Mouse (Mus musculus) stomach, embryonic 16.5 days (tissue): ENCODE data around the gene Idh3a. TPM values are rescaled to one million over a fixed set of nuclear protein-coding genes. Genes with fewer than 3 reads are reported as not detected.

Source experiments
- ATAC-seq: fragments of 200-750 bp; cut with Nextera tagmentation; 2 replicates; pipeline ENCODE4 v1.8.0; 2017; ENCODE audit warnings: moderate number of reproducible peaks, moderate TSS enrichment; ENCODE audit not compliant: insufficient read depth, low FRiP score
- H3K27ac ChIP-seq: fragments of 300-500 bp; sonication (generic); 2 replicates; pipeline ENCODE4 v1.5.1; 2014; ENCODE audit warnings: low read length
- H3K27me3 ChIP-seq: fragments of 300-500 bp; sonication (generic); 2 replicates; pipeline ENCODE4 v1.6.1; 2014; ENCODE audit warnings: low read length, control low read depth, mixed read lengths; ENCODE audit not compliant: control insufficient read depth, insufficient read depth
- H3K36me3 ChIP-seq: fragments of 300-500 bp; sonication (generic); 2 replicates; pipeline ENCODE4 v1.6.1; 2014; ENCODE audit warnings: low read length; ENCODE audit not compliant: control insufficient read depth, insufficient read depth
- H3K4me1 ChIP-seq: fragments of 300-500 bp; sonication (generic); 2 replicates; pipeline ENCODE4 v1.6.1; 2014; ENCODE audit warnings: low read length, control low read depth, mixed read lengths; ENCODE audit not compliant: control insufficient read depth, insufficient read depth
- H3K4me2 ChIP-seq: fragments of 300-500 bp; sonication (generic); 2 replicates; pipeline ENCODE4 v1.6.1; 2014; ENCODE audit warnings: low read depth, low read length, mixed read lengths
- H3K4me3 ChIP-seq: fragments of 300-500 bp; sonication (generic); replicated peaks from 2 replicates; pipeline ENCODE4 v1.5.1; 2014; ENCODE audit warnings: mild to moderate bottlenecking, low read length
- H3K9ac ChIP-seq: fragments of 300-500 bp; sonication (generic); 2 replicates; pipeline ENCODE4 v1.6.1; 2014; ENCODE audit warnings: low read length
- H3K9me3 ChIP-seq: fragments of 300-500 bp; sonication (generic); replicated peaks from 2 replicates; pipeline ENCODE4 v1.6.1; 2016; ENCODE audit warnings: low read length, control low read depth; ENCODE audit not compliant: control insufficient read depth
- WGBS: fragments of 180-500 bp; shearing (Covaris S2); extraction: QIAGEN DNeasy Blood & Tissue Kit; methylation state at CpG from one replicate; pipeline ENCODE4 v1.1.7; 2014; 5-methylcytosine and 5-hydroxymethylcytosine counted together
- polyA plus RNA-seq: library from polyadenylated mRNA; unstranded; fragments of >200 nt; fragmentation: Nextera tagmentation; extraction: Ambion mirVana; gene quantifications from 2 replicates; pipeline ENCODE4 v1.2.1, GENCODE M21; 2015

The Idh3a gene
- polyA plus RNA-seq, 1 experiment from 2014 or later: 146 TPM

- H3K9me3 ChIP-seq: no peaks in the 10 kb centered on the region
- no peak overlapping the region for H3K27ac ChIP-seq
- H3K4me1 ChIP-seq: no peaks in the 10 kb centered on the region
- no peaks in the 10 kb centered on the region for H3K27me3 ChIP-seq
- 87% methylated on average over 6 of the region's 6 CpGs for WGBS
- H3K9ac ChIP-seq: no peak overlapping the region
- ATAC-seq: no peak
- no peak overlapping the region for H3K4me2 ChIP-seq
- H3K4me3 ChIP-seq: no peak overlapping the region
- H3K36me3 ChIP-seq: no peaks in the 10 kb centered on the region
These were observed 36.7 kb upstream of the Idh3a start for GRCm38 (mm10) chr9:54549433-54549832.

- H3K9me3 ChIP-seq: no peaks in the 10 kb centered on the region
- H3K27ac ChIP-seq: no peak overlapping the region
- WGBS: 17% methylated on average over 5 of the region's 5 CpGs
- no peak overlapping the region for H3K4me2 ChIP-seq
- ATAC-seq: 0 out of 2 replicates have a peak, but pooled peaks have one; percentile 9
- no peak overlapping the region for H3K9ac ChIP-seq
- no peaks in the 10 kb centered on the region for H3K27me3 ChIP-seq
- H3K4me1 ChIP-seq: no peaks in the 10 kb centered on the region
- no peak overlapping the region for H3K4me3 ChIP-seq
- no peaks in the 10 kb centered on the region for H3K36me3 ChIP-seq
These were observed 33.7 kb upstream of the Idh3a start for GRCm38 (mm10) chr9:54552409-54552808.

- 64% methylated on average over 2 of the region's 2 CpGs for WGBS
- Histone ChIP-seq H3K4me1 (no peaks in the 10 kb centered on the region), H3K4me2 (no peak overlapping the region), H3K9ac (no peak overlapping the region), H3K27ac (no peak overlapping the region), H3K9me3 (no peaks in the 10 kb centered on the region), H3K36me3 (no peaks in the 10 kb centered on the region), H3K27me3 (peaks cover 6% of the 10 kb centered on the region; the same call in 1 of the 2 replicates), H3K4me3 (no peak overlapping the region)
- no peak for ATAC-seq
These were observed 31.1 kb upstream of the Idh3a start for GRCm38 (mm10) chr9:54555044-54555443.

- H3K36me3 ChIP-seq: no peaks in the 10 kb centered on the region
- H3K4me3 ChIP-seq: no peak overlapping the region
- H3K9me3 ChIP-seq: no peaks in the 10 kb centered on the region
- no peak overlapping the region for H3K27ac ChIP-seq
- peaks cover 6% of the 10 kb centered on the region; the same call in 1 of the 2 replicates for H3K27me3 ChIP-seq
- no peak for ATAC-seq
- 77% methylated on average over 8 of the region's 8 CpGs for WGBS
- 0 out of 2 replicates have a peak, but pooled peaks cover 2% of the 10 kb centered on the region for H3K4me1 ChIP-seq
- H3K9ac ChIP-seq: no peak overlapping the region
- no peak overlapping the region for H3K4me2 ChIP-seq
These were observed 27.4 kb upstream of the Idh3a start for GRCm38 (mm10) chr9:54558731-54559130.

GRCm38 (mm10) chr9:54559771-54560471 lies 26.2 kb upstream of the Idh3a start, which contains the start of gene Cib2:
Gene Cib2 (minus strand): TSS chr9:54560218.
- WGBS: 2% methylated on average over 50 of the region's 54 CpGs
- H3K27ac ChIP-seq: no peak within 1 kb of the TSS
- peaks cover 6% of the 10 kb centered on the region; the same call in 1 of the 2 replicates for H3K27me3 ChIP-seq
- peak within 1 kb of the TSS; percentile 79 for H3K9ac ChIP-seq
- H3K4me3 ChIP-seq: peak within 1 kb of the TSS; percentile 66
- peak within 1 kb of the TSS; percentile 92 for H3K4me2 ChIP-seq
- ATAC-seq: peak; percentile 97
- no peaks in the 10 kb centered on the region for H3K36me3 ChIP-seq
- H3K4me1 ChIP-seq: 0 out of 2 replicates have a peak, but pooled peaks cover 2% of the 10 kb centered on the region
- no peaks in the 10 kb centered on the region for H3K9me3 ChIP-seq

- 0 out of 2 replicates have a peak, but pooled peaks cover 2% of the 10 kb centered on the region for H3K4me1 ChIP-seq
- ATAC-seq: no peak
- H3K4me2 ChIP-seq: no peak overlapping the region
- 86% methylated on average over 8 of the region's 8 CpGs for WGBS
- H3K9me3 ChIP-seq: no peaks in the 10 kb centered on the region
- peaks cover 6% of the 10 kb centered on the region; the same call in 1 of the 2 replicates for H3K27me3 ChIP-seq
- H3K36me3 ChIP-seq: no peaks in the 10 kb centered on the region
- no peak overlapping the region for H3K9ac ChIP-seq
- no peak overlapping the region for H3K27ac ChIP-seq
- no peak overlapping the region for H3K4me3 ChIP-seq
These were observed 25.1 kb upstream of the Idh3a start for GRCm38 (mm10) chr9:54560831-54561601.

GRCm38 (mm10) chr9:54566958-54567357 lies 19.2 kb upstream of the Idh3a start:
- 39% methylated on average over 4 of the region's 4 CpGs for WGBS
- no peak for ATAC-seq
- H3K27me3 ChIP-seq: no peaks in the 10 kb centered on the region
- no peaks in the 10 kb centered on the region for H3K4me1 ChIP-seq
- no peak overlapping the region for H3K4me2 ChIP-seq
- H3K9ac ChIP-seq: no peak overlapping the region
- H3K9me3 ChIP-seq: no peaks in the 10 kb centered on the region
- H3K4me3 ChIP-seq: no peak overlapping the region
- H3K27ac ChIP-seq: peak overlapping the region; percentile 53
- H3K36me3 ChIP-seq: no peaks in the 10 kb centered on the region

GRCm38 (mm10) chr9:54568732-54569131 lies 17.4 kb upstream of the Idh3a start:
- no peak for ATAC-seq
- WGBS: 42% methylated on average over 2 of the region's 2 CpGs
- no peak overlapping the region for H3K4me2 ChIP-seq
- H3K27ac ChIP-seq: no peak overlapping the region
- H3K4me1 ChIP-seq: no peaks in the 10 kb centered on the region
- H3K36me3 ChIP-seq: no peaks in the 10 kb centered on the region
- no peaks in the 10 kb centered on the region for H3K27me3 ChIP-seq
- no peak overlapping the region for H3K9ac ChIP-seq
- H3K4me3 ChIP-seq: no peak overlapping the region
- H3K9me3 ChIP-seq: no peaks in the 10 kb centered on the region
